In the genomic region with DNA sequence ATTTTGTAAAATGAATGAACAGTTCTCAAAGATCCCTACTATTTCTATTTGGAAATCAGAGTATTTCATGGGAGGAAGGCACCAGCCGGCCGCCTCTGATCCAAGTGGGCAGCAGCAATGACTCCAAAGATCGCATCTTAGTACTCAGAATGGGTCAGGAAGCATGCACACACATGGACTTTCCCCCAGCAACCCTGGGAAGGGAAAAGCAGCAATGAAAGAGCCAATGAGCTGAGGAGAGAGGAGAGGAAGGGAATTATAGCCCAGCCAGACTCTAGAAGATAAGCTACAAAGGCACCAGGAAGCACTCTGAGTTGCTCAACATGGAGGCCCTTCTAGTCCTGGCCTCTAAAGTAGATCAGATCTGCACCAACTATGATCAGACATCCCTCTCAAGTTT, we compare ENCODE assay signal across 20 mouse cellular contexts. TPM values are rescaled to one million over a fixed set of nuclear protein-coding genes. Genes with fewer than 3 reads are reported as not detected.
DNase-seq lines count a peak whose midpoint lies in the region; ATAC-seq and TF ChIP-seq lines count a peak whose summit lies in the region.
"Had no signal": no experiment of that assay in that cellular context is flagged by ENCODE, and none has a peak within 500 bp of the region (broad histone marks: within the 10 kb centered on the region; RNA-seq: fewer than 3 reads in every experiment).

No protein-coding gene starts in this region.

- H3K9me3 ChIP-seq in kidney, embryonic 15.5 days (replicated peaks): no peaks in the 10 kb centered on the region
- H3K9me3 ChIP-seq in intestine, embryonic 16.5 days (ENCODE audit: control insufficient read depth, low read length): no peaks in the 10 kb centered on the region
- no peaks in the 10 kb centered on the region for H3K9me3 ChIP-seq in liver, postnatal 0 days (ENCODE audit: low read length)
- H3K9me3 ChIP-seq: forebrain, embryonic 12.5 days; limb, embryonic 12.5 days; midbrain, embryonic 12.5 days; neural tube, embryonic 12.5 days had no signal

- no peak overlapping the region for H3K27ac ChIP-seq in kidney, embryonic 15.5 days
- H3K27ac ChIP-seq in intestine, embryonic 16.5 days (ENCODE audit: low read length): peak overlapping the region; percentile 95
- H3K27ac ChIP-seq in liver, postnatal 0 days (ENCODE audit: low read depth): peak overlapping the region; percentile 68
- H3K27ac ChIP-seq: forebrain, embryonic 12.5 days; hindbrain, embryonic 14.5 days; limb, embryonic 12.5 days; midbrain, embryonic 12.5 days; neural tube, embryonic 12.5 days had no signal

- no peak for TF ChIP-seq EP300 in liver, postnatal 0 days (IDR thresholded peaks at IDR 0.05; ENCODE audit: low read depth)

- H3K9ac ChIP-seq in kidney, embryonic 15.5 days: no peak overlapping the region
- H3K9ac ChIP-seq in intestine, embryonic 16.5 days (ENCODE audit: low read depth, low read length): no peak overlapping the region
- no peak overlapping the region for H3K9ac ChIP-seq in liver, postnatal 0 days (replicated peaks)
- H3K9ac ChIP-seq: forebrain, embryonic 12.5 days; hindbrain, embryonic 14.5 days; limb, embryonic 12.5 days; midbrain, embryonic 12.5 days; neural tube, embryonic 12.5 days had no signal

- no peak for TF ChIP-seq CTCF in liver, postnatal 0 days (IDR thresholded peaks at IDR 0.05; ENCODE audit: low read depth)

- no peak overlapping the region for H3K4me2 ChIP-seq in kidney, embryonic 15.5 days
- no peak overlapping the region for H3K4me2 ChIP-seq in intestine, embryonic 16.5 days (ENCODE audit: low read depth, low read length)
- H3K4me2 ChIP-seq in liver, postnatal 0 days (ENCODE audit: low read depth, low read length): no peak overlapping the region
- H3K4me2 ChIP-seq: forebrain, embryonic 12.5 days; hindbrain, embryonic 14.5 days; limb, embryonic 12.5 days; midbrain, embryonic 12.5 days; neural tube, embryonic 12.5 days had no signal

- H3K36me3 ChIP-seq in kidney, embryonic 15.5 days: peaks cover 42% of the 10 kb centered on the region
- H3K36me3 ChIP-seq in intestine, embryonic 16.5 days (ENCODE audit: control insufficient read depth, insufficient read depth, low read length): no peaks in the 10 kb centered on the region
- peaks cover 38% of the 10 kb centered on the region for H3K36me3 ChIP-seq in liver, postnatal 0 days (replicated peaks; ENCODE audit: insufficient read depth, low read length)

- WGBS in kidney, embryonic 15.5 days: 94% methylated on average over 3 of the region's 3 CpGs
- WGBS in intestine, embryonic 16.5 days: 73% methylated on average over 3 of the region's 3 CpGs
- WGBS in liver, postnatal 0 days (ENCODE audit: insufficient replicate concordance): 84% methylated on average over 3 of the region's 3 CpGs

- DNase-seq in kidney, adult 11 months: peak; percentile 57
- DNase-seq in kidney, postnatal 36 days: peak; percentile 59 to 71
- no peak for DNase-seq in liver, postnatal 0 days
- DNase-seq in adrenal gland, adult 8-10 months: no peak
- no peak for DNase-seq in adrenal gland, postnatal 25 days
- DNase-seq in adipocyte (ENCODE audit: low spot score): no peak
- DNase-seq: cerebellum, adult 2 months; gastrocnemius, postnatal 10 days; heart, adult 18-20 months; heart, postnatal 36 days; layer of hippocampus, adult 9-11 months; right cerebral cortex, adult 18-20 months; thymus, postnatal 14 days had no signal

- no peaks in the 10 kb centered on the region for H3K27me3 ChIP-seq in kidney, embryonic 15.5 days
- no peaks in the 10 kb centered on the region for H3K27me3 ChIP-seq in intestine, embryonic 16.5 days (replicated peaks; ENCODE audit: control insufficient read depth, insufficient read depth, low read length)
- H3K27me3 ChIP-seq in liver, postnatal 0 days (ENCODE audit: insufficient read depth, low read length): no peaks in the 10 kb centered on the region
- H3K27me3 ChIP-seq: forebrain, embryonic 12.5 days; limb, embryonic 12.5 days; midbrain, embryonic 12.5 days; neural tube, embryonic 12.5 days had no signal

- H3K4me3 ChIP-seq in kidney, embryonic 15.5 days (replicated peaks): no peak overlapping the region
- H3K4me3 ChIP-seq in intestine, embryonic 16.5 days (ENCODE audit: low read length): no peak overlapping the region
- H3K4me3 ChIP-seq in liver, postnatal 0 days (ENCODE audit: low read depth, low read length): no peak overlapping the region
- H3K4me3 ChIP-seq: forebrain, embryonic 12.5 days; limb, embryonic 12.5 days; midbrain, embryonic 12.5 days; neural tube, embryonic 12.5 days had no signal

- 0 out of 2 replicates have a peak, but pooled peaks cover 11% of the 10 kb centered on the region for H3K4me1 ChIP-seq in kidney, embryonic 15.5 days
- peaks cover 18% of the 10 kb centered on the region for H3K4me1 ChIP-seq in intestine, embryonic 16.5 days (ENCODE audit: control insufficient read depth, insufficient read depth, low read length)
- H3K4me1 ChIP-seq in liver, postnatal 0 days (ENCODE audit: insufficient read depth): peaks cover 37% of the 10 kb centered on the region
- H3K4me1 ChIP-seq: limb, embryonic 12.5 days had no signal

- ATAC-seq in kidney, embryonic 15.5 days (replicated peaks; ENCODE audit: low FRiP score): no peak
- peak; percentile 74 for ATAC-seq in intestine, embryonic 16.5 days
- no peak for ATAC-seq in liver, postnatal 0 days

RNA-seq across cellular contexts. Expression of a gene that starts 16.7 kb away (rescaled TPM):
- 18.5 and 20.1 TPM in 2 replicates for polyA plus RNA-seq in kidney, embryonic 15.5 days (2015; fragmentation: Nextera tagmentation; extraction: Ambion mirVana)
- 13.2 and 13.8 TPM in 2 replicates for polyA plus RNA-seq in intestine, embryonic 16.5 days (2015; fragmentation: Nextera tagmentation; extraction: Ambion mirVana)
- polyA plus RNA-seq in liver, postnatal 0 days (2015; fragmentation: Nextera tagmentation; extraction: Ambion mirVana): 5.5 and 6.4 TPM in 2 replicates
- 10 to 100 TPM; 37.5 to 56.6 (median 46.0) TPM for total RNA-seq in adrenal gland, adult 8-10 months (2022)
- total RNA-seq in adrenal gland, postnatal 25 days (2021): 40.5 and 42.3 TPM in 2 replicates

RNA-seq across cellular contexts. Expression of a gene that starts 50.8 kb away (rescaled TPM):
- 283 and 284 TPM in 2 replicates for polyA plus RNA-seq in kidney, embryonic 15.5 days (2015; fragmentation: Nextera tagmentation; extraction: Ambion mirVana)
- polyA plus RNA-seq in intestine, embryonic 16.5 days (2015; fragmentation: Nextera tagmentation; extraction: Ambion mirVana): 180 and 204 TPM in 2 replicates
- 81.7 and 85.0 TPM in 2 replicates for polyA plus RNA-seq in liver, postnatal 0 days (2015; fragmentation: Nextera tagmentation; extraction: Ambion mirVana)
- 100 to 1,000 TPM in 2 of 4 experiments, 10 to 100 TPM in 2; 70.8 to 172 (median 109) TPM for total RNA-seq in adrenal gland, adult 8-10 months (2022)
- total RNA-seq in adrenal gland, postnatal 25 days (2021): 114 and 118 TPM in 2 replicates

Comparison
In these comparisons a context has a peak if more than half of its experiments do, and no peak if none do; other contexts are left out.
1. DNase-seq: peak in kidney, adult 11 months (single experiment) and kidney, postnatal 36 days (2 of 2); none in liver, postnatal 0 days (single experiment), adrenal gland, adult 8-10 months (single experiment), adrenal gland, postnatal 25 days (single experiment) and adipocyte (single experiment).